Mouse (Mus musculus): ENCODE measurements at regions not wholly inside any gene's neighbourhood (a gene's known extent, or its start where the extent isn't known, plus 50 kb on each side); places are given as distances from the start of the nearest gene placed in this dataset.
"Not testable (repeated sequence)": the region's sequence is repeated elsewhere in the genome, so short reads cannot be mapped to it uniquely, and the experiment has no call there.

- Histone ChIP-seq H3K27me3 (ENCODE audit: control insufficient read depth, insufficient read depth, insufficient read length) (no peaks in the 10 kb centered on the region), H3K79me3 (ENCODE audit: low read depth) (no peaks in the 10 kb centered on the region), H3K36me3 (ENCODE audit: control insufficient read depth, insufficient read depth) (no peaks in the 10 kb centered on the region), H3ac (ENCODE audit: control insufficient read depth, insufficient read length, low read depth) (no peak overlapping the region), H3K79me2 (ENCODE audit: control insufficient read depth, insufficient read depth) (no peaks in the 10 kb centered on the region), H3K4me3 (ENCODE audit: insufficient read depth, poor library complexity, severe bottlenecking) (no peak overlapping the region)
- TF ChIP-seq CEBPB (IDR thresholded peaks at IDR 0.05; ENCODE audit: low read depth) (no peak), MAX (IDR thresholded peaks at IDR 0.05) (no peak), MYOG (IDR thresholded peaks at IDR 0.05; ENCODE audit: control insufficient read depth, extremely low read depth, insufficient read length) (no peak), MYOD1 (IDR thresholded peaks at IDR 0.05; ENCODE audit: control insufficient read depth, insufficient read length, low read depth) (no peak), CTCF (IDR thresholded peaks at IDR 0.05; ENCODE audit: control insufficient read depth, insufficient read depth, insufficient read length) (no peak), FOSL1 (IDR thresholded peaks at IDR 0.05; ENCODE audit: insufficient read depth, low read length, poor library complexity, severe bottlenecking) (no peak), USF1 (IDR thresholded peaks at IDR 0.05; ENCODE audit: low read depth) (no peak)
Measured at GRCm38 (mm10) chr5:14391793-14392192, 122.9 kb upstream of the Pclo start.

GRCm38 (mm10) chr5:14403381-14403780 is 111.3 kb upstream of the Pclo start:
- H3K79me2 ChIP-seq (ENCODE audit: control insufficient read depth, insufficient read depth); H3K27me3 ChIP-seq (ENCODE audit: control insufficient read depth, insufficient read depth, insufficient read length); H3K79me3 ChIP-seq (ENCODE audit: low read depth); H3K4me3 ChIP-seq (ENCODE audit: insufficient read depth, poor library complexity, severe bottlenecking); H3K36me3 ChIP-seq (ENCODE audit: control insufficient read depth, insufficient read depth); H3ac ChIP-seq (ENCODE audit: control insufficient read depth, insufficient read length, low read depth): not testable (repeated sequence)

- Histone ChIP-seq H3K4me3 (ENCODE audit: insufficient read depth, poor library complexity, severe bottlenecking) (no peak overlapping the region), H3K79me3 (ENCODE audit: low read depth) (no peaks in the 10 kb centered on the region), H3K36me3 (ENCODE audit: control insufficient read depth, insufficient read depth) (no peaks in the 10 kb centered on the region), H3K79me2 (ENCODE audit: control insufficient read depth, insufficient read depth) (no peaks in the 10 kb centered on the region), H3K27me3 (ENCODE audit: control insufficient read depth, insufficient read depth, insufficient read length) (no peaks in the 10 kb centered on the region), H3ac (ENCODE audit: control insufficient read depth, insufficient read length, low read depth) (no peak overlapping the region)
- TF ChIP-seq CTCF (IDR thresholded peaks at IDR 0.05; ENCODE audit: control insufficient read depth, insufficient read depth, insufficient read length), result no peak
- TF ChIP-seq USF1 (IDR thresholded peaks at IDR 0.05; ENCODE audit: low read depth), result no peak
- no peak for TF ChIP-seq MYOD1 (IDR thresholded peaks at IDR 0.05; ENCODE audit: control insufficient read depth, insufficient read length, low read depth)
- TF ChIP-seq MAX (IDR thresholded peaks at IDR 0.05), result no peak
- TF ChIP-seq CEBPB (IDR thresholded peaks at IDR 0.05; ENCODE audit: low read depth), result no peak
- no peak for TF ChIP-seq MYOG (IDR thresholded peaks at IDR 0.05; ENCODE audit: control insufficient read depth, extremely low read depth, insufficient read length)
- no peak for TF ChIP-seq FOSL1 (IDR thresholded peaks at IDR 0.05; ENCODE audit: insufficient read depth, low read length, poor library complexity, severe bottlenecking)
Measured at GRCm38 (mm10) chr5:14404344-14404743, 110.4 kb upstream of the Pclo start.

- no peaks in the 10 kb centered on the region for H3K79me3 ChIP-seq (ENCODE audit: low read depth)
- H3K36me3 ChIP-seq (ENCODE audit: control insufficient read depth, insufficient read depth), result no peaks in the 10 kb centered on the region
- H3K27me3 ChIP-seq (ENCODE audit: control insufficient read depth, insufficient read depth, insufficient read length), result no peaks in the 10 kb centered on the region
- H3K4me3 ChIP-seq (ENCODE audit: insufficient read depth, poor library complexity, severe bottlenecking), result no peak overlapping the region
- no peaks in the 10 kb centered on the region for H3K79me2 ChIP-seq (ENCODE audit: control insufficient read depth, insufficient read depth)
- no peak for TF ChIP-seq USF1 (IDR thresholded peaks at IDR 0.05; ENCODE audit: low read depth)
- TF ChIP-seq FOSL1 (IDR thresholded peaks at IDR 0.05; ENCODE audit: insufficient read depth, low read length, poor library complexity, severe bottlenecking), result no peak
- no peak for TF ChIP-seq MYOG (IDR thresholded peaks at IDR 0.05; ENCODE audit: control insufficient read depth, extremely low read depth, insufficient read length)
- TF ChIP-seq CTCF (IDR thresholded peaks at IDR 0.05; ENCODE audit: control insufficient read depth, insufficient read depth, insufficient read length), result no peak
- no peak for TF ChIP-seq CEBPB (IDR thresholded peaks at IDR 0.05; ENCODE audit: low read depth)
- no peak for TF ChIP-seq MYOD1 (IDR thresholded peaks at IDR 0.05; ENCODE audit: control insufficient read depth, insufficient read length, low read depth)
- no peak for TF ChIP-seq MAX (IDR thresholded peaks at IDR 0.05)
- no peak overlapping the region for H3ac ChIP-seq (ENCODE audit: control insufficient read depth, insufficient read length, low read depth)
Measured at GRCm38 (mm10) chr5:14415234-14415862, 99.4 kb upstream of the Pclo start.

- Histone ChIP-seq H3K27me3 (ENCODE audit: control insufficient read depth, insufficient read depth, insufficient read length) (no peaks in the 10 kb centered on the region), H3K36me3 (ENCODE audit: control insufficient read depth, insufficient read depth) (no peaks in the 10 kb centered on the region), H3K79me2 (ENCODE audit: control insufficient read depth, insufficient read depth) (no peaks in the 10 kb centered on the region), H3K79me3 (ENCODE audit: low read depth) (no peaks in the 10 kb centered on the region), H3K4me3 (ENCODE audit: insufficient read depth, poor library complexity, severe bottlenecking) (no peak overlapping the region), H3ac (ENCODE audit: control insufficient read depth, insufficient read length, low read depth) (no peak overlapping the region)
- TF ChIP-seq USF1 (IDR thresholded peaks at IDR 0.05; ENCODE audit: low read depth) (no peak), CEBPB (IDR thresholded peaks at IDR 0.05; ENCODE audit: low read depth) (no peak), MYOD1 (IDR thresholded peaks at IDR 0.05; ENCODE audit: control insufficient read depth, insufficient read length, low read depth) (no peak), FOSL1 (IDR thresholded peaks at IDR 0.05; ENCODE audit: insufficient read depth, low read length, poor library complexity, severe bottlenecking) (no peak), MYOG (IDR thresholded peaks at IDR 0.05; ENCODE audit: control insufficient read depth, extremely low read depth, insufficient read length) (no peak), CTCF (IDR thresholded peaks at IDR 0.05; ENCODE audit: control insufficient read depth, insufficient read depth, insufficient read length) (no peak)
Measured at GRCm38 (mm10) chr5:14453082-14453481, 61.6 kb upstream of the Pclo start.

Measured in C2C12 (cell line).